Mouse (Mus musculus) cerebellum, postnatal 14 days (tissue): ENCODE results near the gene Ralgapa2.

Experiments used
- DNase-seq, 2 experiments: peaks; one replicate each; pipeline ENCODE4 v3.0.0; 2021; ENCODE audit warnings: mixed read lengths in 2 of 2

Ralgapa2 gene

GRCm38 (mm10) chr2:146427380-146427779, 84.8 kb downstream of the Ralgapa2 start:
- peak; percentile 12 to 15 for DNase-seq

GRCm38 (mm10) chr2:146426321-146426720, 85.8 kb downstream of the Ralgapa2 start:
- DNase-seq: no peak

- DNase-seq: no peak
Measured at GRCm38 (mm10) chr2:146425235-146425634, 86.9 kb downstream of the Ralgapa2 start.

GRCm38 (mm10) chr2:146423710-146424301, 88.3 kb downstream of the Ralgapa2 start:
- DNase-seq: no peak

- no peak for DNase-seq
Measured at GRCm38 (mm10) chr2:146423032-146423691, 89.0 kb downstream of the Ralgapa2 start.

GRCm38 (mm10) chr2:146416283-146416682, 95.9 kb downstream of the Ralgapa2 start:
- DNase-seq: no peak

- DNase-seq: peak; percentile 94 to 98
Measured at GRCm38 (mm10) chr2:146414484-146415291, 97.5 kb downstream of the Ralgapa2 start.

GRCm38 (mm10) chr2:146412733-146413132, 99.4 kb downstream of the Ralgapa2 start:
- DNase-seq: no peak

GRCm38 (mm10) chr2:146411904-146412303, 100.2 kb downstream of the Ralgapa2 start:
- DNase-seq: no peak

- DNase-seq: no peak
Measured at GRCm38 (mm10) chr2:146407078-146407477, 105.1 kb downstream of the Ralgapa2 start.

- no peak for DNase-seq
Measured at GRCm38 (mm10) chr2:146401588-146401987, 110.6 kb downstream of the Ralgapa2 start.

- no peak for DNase-seq
Measured at GRCm38 (mm10) chr2:146400738-146401137, 111.4 kb downstream of the Ralgapa2 start.

- no peak for DNase-seq
Measured at GRCm38 (mm10) chr2:146398211-146398865, 113.8 kb downstream of the Ralgapa2 start.

GRCm38 (mm10) chr2:146387211-146387610, 124.9 kb downstream of the Ralgapa2 start:
- DNase-seq: no peak

- DNase-seq: peak in 1 of 2 experiments; percentile 47
Measured at GRCm38 (mm10) chr2:146384582-146384981, 127.6 kb downstream of the Ralgapa2 start.

GRCm38 (mm10) chr2:146376293-146376692, 135.9 kb downstream of the Ralgapa2 start:
- DNase-seq: no peak

- DNase-seq: peak; percentile 49 to 62
Measured at GRCm38 (mm10) chr2:146366098-146366497, 146.0 kb downstream of the Ralgapa2 start.

GRCm38 (mm10) chr2:146365368-146365983, 146.7 kb downstream of the Ralgapa2 start:
- DNase-seq: peak; percentile 30 to 37

- DNase-seq: peak; percentile 74 to 75
Measured at GRCm38 (mm10) chr2:146363483-146363882, 148.7 kb downstream of the Ralgapa2 start.

GRCm38 (mm10) chr2:146362932-146363331, 149.2 kb downstream of the Ralgapa2 start:
- DNase-seq: peak in 1 of 2 experiments; percentile 34

- DNase-seq: peak; percentile 50 to 60
Measured at GRCm38 (mm10) chr2:146361969-146362368, 150.2 kb downstream of the Ralgapa2 start.

- no peak for DNase-seq
Measured at GRCm38 (mm10) chr2:146361076-146361475, 151.1 kb downstream of the Ralgapa2 start.

GRCm38 (mm10) chr2:146359676-146360075, 152.5 kb downstream of the Ralgapa2 start:
- no peak for DNase-seq
